Mouse (Mus musculus) midbrain, embryonic 13.5 days (tissue): ENCODE data around the gene Nt5c. TPM values are rescaled to one million over a fixed set of nuclear protein-coding genes. Genes with fewer than 3 reads are reported as not detected.

ENCODE experiments used
- ATAC-seq: fragments of 200-750 bp; cut with Nextera tagmentation; 2 replicates; pipeline ENCODE4 v1.8.0; 2017; ENCODE audit warnings: mild to moderate bottlenecking, moderate TSS enrichment, moderate library complexity
- H3K27ac ChIP-seq: fragments of 300-500 bp; sonication (generic); 2 replicates; pipeline ENCODE4 v1.5.1; 2015; ENCODE audit warnings: inconsistent platforms, mild to moderate bottlenecking, moderate library complexity
- H3K27me3 ChIP-seq: fragments of 300-500 bp; sonication (generic); 2 replicates; pipeline ENCODE4 v1.6.1; 2015; ENCODE audit warnings: mild to moderate bottlenecking, inconsistent platforms
- H3K36me3 ChIP-seq: fragments of 300-500 bp; sonication (generic); 2 replicates; pipeline ENCODE4 v1.6.1; 2015; ENCODE audit warnings: mild to moderate bottlenecking, inconsistent platforms
- H3K4me1 ChIP-seq: fragments of 300-500 bp; sonication (generic); replicated peaks from 2 replicates; pipeline ENCODE4 v1.6.1; 2015; ENCODE audit warnings: inconsistent platforms
- H3K4me2 ChIP-seq: fragments of 300-500 bp; sonication (generic); replicated peaks from 2 replicates; pipeline ENCODE4 v1.6.1; 2015; ENCODE audit warnings: moderate library complexity, mild to moderate bottlenecking, inconsistent platforms
- H3K4me3 ChIP-seq: fragments of 300-500 bp; sonication (generic); replicated peaks from 2 replicates; pipeline ENCODE4 v1.5.1; 2015; ENCODE audit warnings: mild to moderate bottlenecking, inconsistent platforms
- H3K9ac ChIP-seq: fragments of 300-500 bp; sonication (generic); replicated peaks from 2 replicates; pipeline ENCODE4 v1.6.1; 2015; ENCODE audit warnings: mild to moderate bottlenecking, inconsistent platforms
- H3K9me3 ChIP-seq: fragments of 300-500 bp; sonication (generic); 2 replicates; pipeline ENCODE4 v1.6.1; 2016; ENCODE audit warnings: mild to moderate bottlenecking, inconsistent platforms
- WGBS: fragments of 180-500 bp; shearing (Covaris S2); methylation state at CpG from one replicate; pipeline ENCODE4 v1.1.7; 2015; 5-methylcytosine and 5-hydroxymethylcytosine counted together
- polyA plus RNA-seq: library from polyadenylated mRNA; unstranded; fragments of >200 nt; fragmentation: Nextera tagmentation; extraction: Ambion mirVana; gene quantifications from 2 replicates; pipeline ENCODE4 v1.2.1, GENCODE M21; 2015

Nt5c gene
- polyA plus RNA-seq, 1 experiment from 2014 or later: 96.5 TPM

DNA sequence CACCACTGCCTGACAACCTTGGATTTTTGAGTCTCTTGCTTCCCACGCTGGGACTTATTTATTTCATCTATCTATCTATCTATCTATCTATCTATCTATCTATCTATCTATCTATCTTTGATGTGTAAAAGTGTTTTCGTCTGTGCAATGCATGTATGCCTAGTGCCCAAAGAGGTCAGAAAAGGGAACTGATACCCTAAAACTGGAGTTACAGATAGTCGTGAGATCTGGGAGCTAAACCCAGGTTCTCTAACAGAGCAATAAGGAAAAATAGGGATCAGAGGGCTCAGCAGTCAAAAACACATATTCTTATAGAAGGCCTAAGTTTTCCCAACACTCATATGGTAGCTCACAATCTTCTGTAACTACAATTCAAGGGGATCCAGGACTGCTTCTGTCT, 27.9 kb upstream of the Nt5c start:
- H3K4me3 ChIP-seq: no peak overlapping the region
- no peak overlapping the region for H3K27ac ChIP-seq
- no peak overlapping the region for H3K4me2 ChIP-seq
- no peak overlapping the region for H3K9ac ChIP-seq
- WGBS: 97% methylated on average over 3 of the region's 3 CpGs
- no peaks in the 10 kb centered on the region for H3K27me3 ChIP-seq
- no peaks in the 10 kb centered on the region for H3K9me3 ChIP-seq
- ATAC-seq: no peak
- 0 out of 2 replicates have a peak, but pooled peaks cover 2% of the 10 kb centered on the region for H3K4me1 ChIP-seq
- H3K36me3 ChIP-seq: peaks cover 29% of the 10 kb centered on the region

DNA sequence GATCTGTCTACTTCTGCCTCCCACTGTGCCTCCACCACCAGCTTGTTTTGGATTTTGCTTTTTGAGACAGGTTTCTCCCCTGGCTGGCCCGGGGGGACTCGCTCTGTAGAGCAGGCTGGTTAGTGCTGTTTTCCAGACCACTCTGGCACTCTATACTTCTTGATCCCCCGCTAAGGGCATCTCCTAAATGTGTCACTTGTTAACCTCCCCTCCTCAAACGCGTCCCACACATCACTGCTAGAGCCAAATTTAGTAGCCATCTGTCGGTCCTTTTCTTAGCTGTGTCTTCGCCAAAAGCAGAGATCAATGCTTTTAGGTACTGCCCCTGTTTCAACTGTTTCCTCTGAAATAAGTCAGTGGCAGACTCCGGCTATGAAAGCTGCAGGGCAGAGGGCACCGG, 27.0 kb upstream of the Nt5c start:
- Histone ChIP-seq H3K4me2 (no peak overlapping the region), H3K36me3 (peaks cover 22% of the 10 kb centered on the region), H3K27ac (no peak overlapping the region), H3K4me1 (0 out of 2 replicates have a peak, but pooled peaks cover 2% of the 10 kb centered on the region), H3K4me3 (no peak overlapping the region), H3K9ac (no peak overlapping the region), H3K27me3 (no peaks in the 10 kb centered on the region), H3K9me3 (no peaks in the 10 kb centered on the region)
- no peak for ATAC-seq
- WGBS: 82% methylated on average over 9 of the region's 9 CpGs

DNA sequence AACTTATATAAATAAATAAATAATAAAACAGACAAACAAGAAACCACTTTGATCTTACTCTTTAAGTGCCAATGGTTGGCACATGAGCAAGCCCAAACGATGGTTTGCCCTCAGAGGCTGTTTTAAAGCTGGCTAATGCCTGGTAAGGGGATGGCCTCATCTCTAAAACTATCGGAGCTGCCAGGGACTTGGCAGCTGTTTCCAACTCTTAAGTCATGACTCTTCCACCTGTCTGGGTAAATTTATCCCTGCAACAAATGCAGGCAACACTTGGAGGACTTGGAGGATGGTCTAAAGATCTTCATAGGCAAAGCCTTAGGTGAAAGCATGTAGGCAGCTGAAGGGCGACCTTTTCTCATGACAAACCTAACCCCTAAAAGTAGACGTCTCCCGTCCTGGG, 25.3 kb upstream of the Nt5c start:
- Histone ChIP-seq H3K4me1 (peaks cover 8% of the 10 kb centered on the region), H3K4me3 (no peak overlapping the region), H3K9me3 (no peaks in the 10 kb centered on the region), H3K4me2 (no peak overlapping the region), H3K36me3 (peaks cover 10% of the 10 kb centered on the region), H3K27me3 (no peaks in the 10 kb centered on the region), H3K9ac (no peak overlapping the region), H3K27ac (no peak overlapping the region)
- ATAC-seq: no peak
- 86% methylated on average over 5 of the region's 5 CpGs for WGBS

DNA sequence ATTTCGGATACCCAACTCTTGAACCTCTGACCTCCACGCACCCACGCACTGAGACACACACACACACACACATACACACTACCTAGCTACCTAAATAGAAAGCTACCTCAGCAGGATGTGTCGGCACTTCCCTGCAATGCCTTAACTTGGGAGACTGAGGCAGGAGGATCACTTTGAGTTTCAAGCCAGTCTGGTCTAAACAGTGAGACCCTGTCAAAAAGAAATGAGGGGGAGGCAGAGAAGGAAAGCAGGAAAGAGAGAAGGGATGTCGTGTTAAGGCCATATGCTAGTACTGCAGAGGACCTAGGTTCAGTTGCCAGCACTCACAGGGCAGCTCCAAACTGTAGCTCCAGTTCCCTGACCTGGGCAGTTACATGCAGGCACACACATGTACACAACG, 23.4 kb upstream of the Nt5c start:
- 0 out of 2 replicates have a peak overlapping the region, but pooled peaks have one; percentile 9 for H3K4me2 ChIP-seq
- H3K27me3 ChIP-seq: no peaks in the 10 kb centered on the region
- no peak overlapping the region; the same call in 1 of the 2 replicates for H3K27ac ChIP-seq
- H3K4me3 ChIP-seq: no peak overlapping the region
- peaks cover 28% of the 10 kb centered on the region for H3K4me1 ChIP-seq
- no peaks in the 10 kb centered on the region for H3K9me3 ChIP-seq
- 72% methylated on average over 6 of the region's 6 CpGs for WGBS
- no peak for ATAC-seq
- no peak overlapping the region for H3K9ac ChIP-seq
- no peaks in the 10 kb centered on the region for H3K36me3 ChIP-seq

DNA sequence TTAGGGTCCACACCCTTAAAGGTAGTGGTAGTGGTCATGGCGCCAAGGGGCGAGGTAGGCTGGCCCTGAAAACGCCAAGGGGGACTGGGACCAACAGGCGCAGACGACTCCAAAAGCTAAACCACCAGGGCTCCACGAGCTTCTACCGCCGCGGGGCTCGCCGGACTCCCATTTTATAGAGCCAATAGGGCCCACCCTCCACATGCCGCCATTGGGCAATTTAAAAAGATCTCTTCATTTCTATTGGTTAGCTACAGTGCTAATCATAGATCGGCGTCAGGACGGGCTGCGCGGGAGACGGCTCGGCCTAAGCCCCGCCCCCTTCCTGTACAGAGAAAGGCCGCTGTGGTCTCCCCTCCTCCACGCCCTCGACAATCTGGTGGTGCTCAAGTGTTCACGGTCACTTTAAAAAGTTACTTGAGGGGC, 22.6 kb upstream of the Nt5c start, which contains the start of gene Jpt1:
Gene Jpt1, minus strand, starts transcription at position 150 of the 426 bp plus-strand sequence.
- Histone ChIP-seq H3K9me3 (no peaks in the 10 kb centered on the region), H3K27ac (peak within 1 kb of the TSS; percentile 92), H3K4me2 (peak within 1 kb of the TSS; percentile 76), H3K36me3 (no peaks in the 10 kb centered on the region), H3K4me1 (peaks cover 35% of the 10 kb centered on the region), H3K4me3 (peak within 1 kb of the TSS; percentile 100), H3K9ac (peak within 1 kb of the TSS; percentile 100), H3K27me3 (no peaks in the 10 kb centered on the region)
- whole genome bisulfite sequencing: 0% methylated on average over 24 of the region's 24 CpGs
- ATAC-seq: peak; percentile 96

DNA sequence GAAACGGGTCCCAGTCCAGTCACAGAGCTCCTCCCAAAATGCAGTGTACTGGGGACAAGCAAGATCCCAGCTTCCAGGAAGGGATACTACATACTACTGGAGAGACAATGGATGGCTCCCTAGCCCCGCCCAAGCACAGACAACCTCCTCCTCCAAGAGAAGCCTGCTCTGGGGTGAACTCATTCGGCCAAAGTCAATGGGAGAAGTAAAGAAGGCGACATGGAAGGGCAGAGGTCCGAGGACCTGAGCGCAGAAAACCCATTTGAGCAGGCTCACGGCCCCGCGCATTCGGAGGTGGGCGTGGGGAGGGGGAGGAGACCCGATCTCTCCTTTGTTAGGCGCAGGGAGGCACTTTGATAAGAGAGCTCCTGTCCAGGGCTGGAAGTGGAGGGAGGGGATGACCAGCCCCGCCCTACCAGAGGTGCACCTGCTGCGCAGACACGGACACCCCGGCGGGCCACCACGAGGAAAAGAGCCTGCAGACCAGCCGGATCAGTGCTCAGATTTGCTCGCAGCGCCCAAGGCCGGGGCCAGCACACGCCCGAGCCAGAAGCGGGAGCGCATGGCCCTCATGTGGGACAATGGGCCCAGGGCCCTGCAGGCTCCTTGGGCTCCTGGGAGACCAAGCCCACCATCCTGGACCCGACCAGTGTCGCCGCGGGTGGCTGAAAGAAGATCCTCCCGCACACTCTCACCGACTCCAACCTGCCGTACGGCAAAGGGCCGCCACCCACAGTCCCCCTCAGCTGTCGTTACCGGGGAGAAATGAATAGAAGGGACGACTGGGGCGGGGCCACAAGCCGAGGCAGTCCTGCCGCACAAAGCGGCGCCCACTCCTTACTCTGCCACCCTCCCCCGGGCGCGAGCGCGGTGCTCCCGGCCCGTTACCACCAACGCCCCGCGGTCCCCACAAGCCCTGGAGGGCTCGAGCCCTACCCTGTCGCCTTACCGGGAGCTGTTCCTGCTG, 21.9 kb upstream of the Nt5c start:
- Histone ChIP-seq H3K9ac (peak overlapping the region; percentile 100), H3K36me3 (peaks cover 3% of the 10 kb centered on the region; the same call in 1 of the 2 replicates), H3K4me2 (peak overlapping the region; percentile 76), H3K4me3 (peak overlapping the region; percentile 100), H3K9me3 (no peaks in the 10 kb centered on the region), H3K27ac (peak overlapping the region; percentile 92), H3K4me1 (peaks cover 40% of the 10 kb centered on the region), H3K27me3 (no peaks in the 10 kb centered on the region)
- WGBS: 0% methylated on average over 57 of the region's 57 CpGs
- peak; percentile 77 for ATAC-seq

DNA sequence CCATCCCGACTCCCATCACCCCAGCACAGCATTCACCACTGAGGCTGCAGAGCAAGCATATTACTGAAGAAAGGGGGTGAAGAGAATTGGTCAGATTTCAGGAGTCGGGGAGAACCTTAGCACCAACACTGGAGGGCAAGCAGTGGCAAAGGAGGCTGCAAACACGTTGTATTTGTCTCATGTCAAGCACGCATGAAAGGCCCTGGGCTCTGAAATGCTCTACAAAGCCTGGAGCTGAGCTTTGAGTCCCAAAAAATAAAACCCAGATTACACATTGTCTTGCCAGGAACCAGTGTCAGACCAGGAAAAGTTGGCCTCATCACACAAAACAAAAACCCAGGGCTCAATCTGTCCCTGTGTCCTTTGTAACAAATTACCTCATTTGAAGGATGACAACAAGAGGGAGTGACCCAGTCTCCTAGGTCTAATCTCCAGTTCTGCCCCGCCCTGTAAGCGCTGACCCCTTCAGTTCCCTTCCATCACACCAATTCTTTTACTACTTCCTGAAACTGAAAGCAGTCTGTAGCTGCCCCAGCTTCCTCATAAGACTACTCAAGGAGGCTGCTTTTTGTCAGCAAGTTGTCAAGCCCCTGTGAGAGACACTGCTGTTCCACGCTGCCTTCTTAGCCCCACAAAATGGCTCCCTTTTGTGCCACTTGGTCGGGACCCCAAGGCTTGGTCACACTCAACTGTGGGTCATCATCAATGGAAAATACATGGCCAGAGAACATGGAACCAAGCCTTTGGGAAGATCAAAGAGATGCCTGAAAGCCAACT, 20.9 kb upstream of the Nt5c start:
- peaks cover 6% of the 10 kb centered on the region; the same call in 1 of the 2 replicates for H3K36me3 ChIP-seq
- H3K9me3 ChIP-seq: no peaks in the 10 kb centered on the region
- H3K27ac ChIP-seq: peak overlapping the region; percentile 92
- H3K4me2 ChIP-seq: peak overlapping the region; percentile 76
- WGBS: 9% methylated on average over 8 of the region's 8 CpGs
- peaks cover 50% of the 10 kb centered on the region for H3K4me1 ChIP-seq
- no peaks in the 10 kb centered on the region for H3K27me3 ChIP-seq
- ATAC-seq: no peak
- peak overlapping the region; percentile 100 for H3K4me3 ChIP-seq
- peak overlapping the region; percentile 100 for H3K9ac ChIP-seq

DNA sequence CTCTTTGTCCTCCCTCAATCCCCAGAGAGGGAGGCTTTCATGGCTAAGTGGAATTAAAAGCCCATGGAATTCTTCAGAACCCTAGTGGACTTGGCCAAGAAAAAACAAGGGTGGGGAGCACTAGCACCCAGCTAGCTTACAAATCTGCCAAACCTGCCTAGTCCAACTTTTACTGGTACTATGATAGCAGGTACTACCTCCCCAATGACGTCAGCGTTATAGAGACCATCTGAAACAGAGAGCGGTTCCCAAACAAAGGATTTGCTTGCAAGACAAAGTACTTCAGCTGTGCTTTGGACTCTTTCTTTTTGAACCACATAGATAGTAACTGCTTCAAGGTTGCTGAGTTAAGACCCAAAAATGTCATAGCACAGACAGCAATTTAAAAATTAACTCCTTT, 20.3 kb upstream of the Nt5c start:
- WGBS: 26% methylated on average over 3 of the region's 3 CpGs
- Histone ChIP-seq H3K27ac (peak overlapping the region; percentile 92), H3K4me3 (peak overlapping the region; percentile 100), H3K4me2 (peak overlapping the region; percentile 76), H3K36me3 (peaks cover 9% of the 10 kb centered on the region; the same call in 1 of the 2 replicates), H3K9ac (peak overlapping the region; percentile 100), H3K4me1 (peaks cover 56% of the 10 kb centered on the region), H3K9me3 (no peaks in the 10 kb centered on the region), H3K27me3 (no peaks in the 10 kb centered on the region)
- ATAC-seq: no peak

DNA sequence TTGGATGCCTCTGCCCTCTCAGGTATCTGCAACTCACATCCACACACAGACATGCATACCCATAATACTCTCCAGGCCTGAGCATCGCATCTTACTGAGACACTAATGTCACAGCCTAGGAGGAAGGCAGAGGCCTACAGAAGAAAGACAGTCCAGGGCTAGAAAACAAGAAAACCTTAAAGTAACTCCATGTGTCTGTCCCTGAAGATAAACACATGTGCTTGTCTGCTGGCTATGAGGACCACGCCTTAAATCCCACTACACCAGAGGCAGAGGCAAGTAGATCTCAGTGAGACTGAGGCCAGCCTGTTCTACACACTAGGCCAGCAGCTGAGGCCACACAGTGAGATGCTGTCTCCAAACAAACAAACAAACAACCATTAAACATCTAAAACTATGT, 19.5 kb upstream of the Nt5c start:
- WGBS: 64% methylated on average over 2 of the region's 2 CpGs
- Histone ChIP-seq H3K4me2 (peak overlapping the region; percentile 76), H3K27me3 (no peaks in the 10 kb centered on the region), H3K9me3 (no peaks in the 10 kb centered on the region), H3K4me3 (peak overlapping the region; percentile 100), H3K27ac (no peak overlapping the region), H3K4me1 (peaks cover 65% of the 10 kb centered on the region), H3K36me3 (peaks cover 16% of the 10 kb centered on the region; the same call in 1 of the 2 replicates), H3K9ac (peak overlapping the region; percentile 100)
- no peak for ATAC-seq

DNA sequence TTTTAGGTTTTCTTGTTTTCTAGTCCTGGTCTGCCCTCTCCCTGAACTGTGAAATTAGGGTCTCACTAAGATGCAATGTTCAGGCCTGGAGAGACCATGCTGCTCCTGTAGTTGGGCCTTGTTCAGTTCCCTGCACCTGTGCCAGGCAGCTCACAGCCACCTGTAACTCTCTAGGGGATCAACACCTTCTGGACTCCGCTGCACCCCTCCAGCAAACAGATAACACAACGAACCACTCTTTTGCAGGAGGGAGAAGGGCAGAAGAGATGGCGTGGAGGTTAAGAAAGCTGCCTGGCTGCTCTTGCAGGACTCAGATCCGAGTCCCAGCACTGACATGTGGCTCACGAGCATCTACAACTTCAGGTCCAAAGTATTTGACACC, 18.8 kb upstream of the Nt5c start:
- H3K27ac ChIP-seq: peak overlapping the region; percentile 49
- H3K4me1 ChIP-seq: peaks cover 68% of the 10 kb centered on the region
- 59% methylated on average over 5 of the region's 5 CpGs for WGBS

DNA sequence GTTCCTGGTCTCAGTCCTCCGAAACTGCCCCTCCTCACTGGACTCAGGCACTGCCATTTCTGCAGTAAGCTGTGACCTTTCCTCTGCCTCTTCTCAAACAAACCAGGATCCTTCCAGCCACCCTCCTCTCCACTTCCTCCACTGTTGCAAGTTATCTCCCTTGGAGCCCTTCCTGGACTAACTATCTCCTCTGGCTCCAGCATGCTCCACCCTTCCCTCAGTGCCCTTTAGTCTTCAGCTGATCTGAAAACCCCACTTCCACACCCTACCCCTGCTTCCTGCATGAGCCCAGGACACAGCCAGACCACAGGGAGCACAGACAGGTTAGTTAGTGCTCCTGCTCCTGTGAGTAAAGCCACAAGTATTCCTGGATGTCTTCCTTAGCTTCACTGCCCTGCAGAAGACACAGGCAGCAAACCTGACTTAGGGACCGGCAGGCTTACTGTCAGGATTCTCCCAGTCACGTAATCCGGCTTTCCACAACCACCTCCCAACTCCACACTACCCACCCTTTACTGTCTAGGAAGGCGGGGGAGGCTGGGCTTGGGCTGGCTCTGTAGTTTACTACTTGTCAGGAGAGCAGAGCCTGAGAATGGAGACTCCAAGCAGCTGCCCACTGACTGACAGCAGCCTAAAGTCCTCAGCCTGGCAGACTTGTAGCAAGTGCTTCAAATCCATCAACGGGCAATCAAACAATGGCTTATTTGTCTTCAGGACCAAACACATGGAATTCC, 18.3 kb upstream of the Nt5c start:
- 33% methylated on average over 6 of the region's 6 CpGs for WGBS
- peaks cover 71% of the 10 kb centered on the region for H3K4me1 ChIP-seq
- no peaks in the 10 kb centered on the region for H3K27me3 ChIP-seq
- H3K4me3 ChIP-seq: peak overlapping the region; percentile 100
- no peaks in the 10 kb centered on the region for H3K9me3 ChIP-seq
- no peak for ATAC-seq
- peak overlapping the region; percentile 100 for H3K9ac ChIP-seq
- H3K4me2 ChIP-seq: peak overlapping the region; percentile 76
- H3K36me3 ChIP-seq: peaks cover 20% of the 10 kb centered on the region
- peak overlapping the region; percentile 49 for H3K27ac ChIP-seq

More for the DNA sequence above, 18.8 kb upstream of the Nt5c start:
- Histone ChIP-seq H3K9ac (peak overlapping the region; percentile 100), H3K4me3 (peak overlapping the region; percentile 100), H3K9me3 (no peaks in the 10 kb centered on the region), H3K27me3 (no peaks in the 10 kb centered on the region), H3K4me2 (peak overlapping the region; percentile 76), H3K36me3 (peaks cover 16% of the 10 kb centered on the region; the same call in 1 of the 2 replicates)
- ATAC-seq: no peak
